Mouse (Mus musculus) stomach, postnatal 0 days (tissue): ENCODE data around the gene Dennd5b.

ENCODE experiments used
- CTCF ChIP-seq: IDR thresholded peaks from 2 replicates; pipeline ENCODE4 v1.5.1; 2016; ENCODE audit warnings: antibody characterized with exemption, low read depth, mild to moderate bottlenecking, moderate library complexity
- EP300 ChIP-seq: optimal IDR thresholded peaks from 2 replicates; pipeline ENCODE3; 2016; ENCODE audit warnings: antibody characterized with exemption

DNA sequence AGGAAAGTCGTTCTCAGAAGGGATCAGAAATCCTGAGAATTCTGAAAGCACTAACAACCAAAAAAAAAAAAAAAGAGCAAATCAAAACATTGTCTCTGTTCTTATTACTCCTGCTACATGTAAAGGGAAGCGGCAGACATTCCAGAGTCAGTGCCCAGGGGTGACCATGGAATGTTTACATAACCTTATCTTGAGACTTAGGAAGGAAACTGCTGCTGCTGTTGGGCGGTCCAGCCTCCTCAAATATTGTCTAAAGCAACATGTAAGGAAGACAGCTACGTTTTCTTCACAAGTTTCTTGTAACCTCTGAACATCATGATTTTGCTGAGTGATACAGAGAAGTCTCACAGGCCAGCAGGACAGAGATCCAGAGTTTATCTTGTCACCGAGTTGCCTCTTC, 8.0 kb downstream of the Dennd5b start:
- TF ChIP-seq EP300 (no peak), CTCF (no peak)
